Mouse (Mus musculus): ENCODE results near the gene Cox6a1.
"Not testable (repeated sequence)": the region's sequence is repeated elsewhere in the genome, so short reads cannot be mapped to it uniquely, and the experiment has no call there.

Gene Cox6a1

GRCm38 (mm10) chr5:115348546-115349224, at the start of gene Cox6a1:
Cox6a1 (minus strand) TSS chr5:115348981.
- in situ Hi-C loops (cut with MboI; ENCODE audit: unreplicated experiment in 2 of 2) = loop anchor here (5.0 to 10.0 kb wide), 4 partner anchors 46 to 224 kb away; partner anchors contain the start of genes Dynll1 (in 1 of the 2) and Pop5 (in 1 of the 2)

GRCm38 (mm10) chr5:115397839-115398780, 49.3 kb upstream of the Cox6a1 start:
- in situ Hi-C loops (cut with MboI; ENCODE audit: unreplicated experiment in 2 of 2) = no loop called here

- in situ Hi-C loops (cut with MboI; ENCODE audit: unreplicated experiment in 2 of 2) = no loop called here
Measured at GRCm38 (mm10) chr5:115396654-115397053, 47.9 kb upstream of the Cox6a1 start.

- in situ Hi-C loops (cut with MboI; ENCODE audit: unreplicated experiment in 2 of 2) = no loop called here
Measured at GRCm38 (mm10) chr5:115394836-115395235, 46.1 kb upstream of the Cox6a1 start.

GRCm38 (mm10) chr5:115394223-115394622, 45.4 kb upstream of the Cox6a1 start:
- in situ Hi-C loops (cut with MboI; ENCODE audit: unreplicated experiment in 2 of 2) = no loop called here

- in situ Hi-C loops (cut with MboI; ENCODE audit: unreplicated experiment in 2 of 2) = no loop called here
Measured at GRCm38 (mm10) chr5:115392969-115393368, 44.2 kb upstream of the Cox6a1 start.

GRCm38 (mm10) chr5:115391935-115392334, 43.2 kb upstream of the Cox6a1 start:
- in situ Hi-C loops (cut with MboI; ENCODE audit: unreplicated experiment in 2 of 2) = no loop called here

GRCm38 (mm10) chr5:115378882-115379281, 30.1 kb upstream of the Cox6a1 start:
- in situ Hi-C loops (cut with MboI; ENCODE audit: unreplicated experiment in 2 of 2) = not testable (repeated sequence)

GRCm38 (mm10) chr5:115375436-115375835, 26.7 kb upstream of the Cox6a1 start:
- in situ Hi-C loops (cut with MboI; ENCODE audit: unreplicated experiment in 2 of 2) = no loop called here

- in situ Hi-C loops (cut with MboI; ENCODE audit: unreplicated experiment in 2 of 2) = no loop called here
Measured at GRCm38 (mm10) chr5:115374204-115374820, 25.5 kb upstream of the Cox6a1 start.

GRCm38 (mm10) chr5:115373441-115374203, 24.8 kb upstream of the Cox6a1 start:
- in situ Hi-C loops (cut with MboI; ENCODE audit: unreplicated experiment in 2 of 2) = no loop called here

GRCm38 (mm10) chr5:115371736-115372135, 23.0 kb upstream of the Cox6a1 start:
- in situ Hi-C loops (cut with MboI; ENCODE audit: unreplicated experiment in 2 of 2) = no loop called here

- in situ Hi-C loops (cut with MboI; ENCODE audit: unreplicated experiment in 2 of 2) = no loop called here
Measured at GRCm38 (mm10) chr5:115364782-115365181, 16.0 kb upstream of the Cox6a1 start.

- in situ Hi-C loops (cut with MboI; ENCODE audit: unreplicated experiment in 2 of 2) = no loop called here
Measured at GRCm38 (mm10) chr5:115362819-115363714, 14.3 kb upstream of the Cox6a1 start.

GRCm38 (mm10) chr5:115362216-115362615, 13.4 kb upstream of the Cox6a1 start:
- in situ Hi-C loops (cut with MboI; ENCODE audit: unreplicated experiment in 2 of 2) = no loop called here

- in situ Hi-C loops (cut with MboI; ENCODE audit: unreplicated experiment in 2 of 2) = loop anchor here (5.0 kb wide), 2 partner anchors 82 to 87 kb away; no protein-coding TSS in a partner anchor
Measured at GRCm38 (mm10) chr5:115359851-115360372, 11.1 kb upstream of the Cox6a1 start.

GRCm38 (mm10) chr5:115359438-115359837, 10.7 kb upstream of the Cox6a1 start:
- in situ Hi-C loops (cut with MboI; ENCODE audit: unreplicated experiment in 2 of 2) = loop anchor here (5.0 kb wide), 2 partner anchors 83 to 88 kb away; no protein-coding TSS in a partner anchor

- in situ Hi-C loops (cut with MboI; ENCODE audit: unreplicated experiment in 2 of 2) = loop anchor here (5.0 kb wide), 2 partner anchors 83 to 88 kb away; no protein-coding TSS in a partner anchor
Measured at GRCm38 (mm10) chr5:115358872-115359271, 10.1 kb upstream of the Cox6a1 start.

GRCm38 (mm10) chr5:115355070-115355469, 6.3 kb upstream of the Cox6a1 start:
- in situ Hi-C loops (cut with MboI; ENCODE audit: unreplicated experiment in 2 of 2) = loop anchor here (5.0 kb wide), 2 partner anchors 87 to 92 kb away; no protein-coding TSS in a partner anchor

All from v-Abl transformed pro-B cells (cell line).